Mouse (Mus musculus): Measurements from ENCODE around the gene H13. TPM values are rescaled to one million over a fixed set of nuclear protein-coding genes. Genes with fewer than 3 reads are reported as not detected.

H13 gene
- polyA plus RNA-seq, 1 experiment: 82.8 TPM

DNA sequence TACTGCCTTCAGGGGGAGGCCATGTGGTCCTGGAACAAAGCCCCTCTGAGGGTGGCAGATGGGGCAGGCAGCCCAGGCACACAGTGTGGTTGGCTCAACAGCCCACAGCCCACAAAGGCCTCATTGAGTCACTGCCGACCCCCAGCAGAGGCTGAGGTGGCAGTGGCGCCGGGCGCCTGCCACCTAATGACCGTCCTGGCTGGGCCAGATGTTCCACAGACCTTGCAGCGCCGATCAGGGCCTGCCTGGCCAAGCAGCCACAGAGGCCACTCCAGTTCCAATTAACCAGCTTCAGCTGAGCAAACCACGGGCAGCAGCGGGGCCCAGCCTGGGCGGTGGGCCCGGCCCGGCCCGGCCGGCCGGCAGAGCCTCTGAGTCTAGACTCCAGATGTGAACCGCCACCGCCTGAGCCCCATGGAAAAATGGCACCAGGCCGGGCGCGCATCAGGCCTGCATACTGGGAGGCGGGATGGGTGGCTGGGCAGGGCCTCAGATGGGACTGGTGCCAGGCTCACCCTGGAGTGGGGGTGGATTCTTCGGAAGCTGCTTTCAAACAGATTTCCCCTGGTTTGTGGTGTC lies 36.8 kb downstream of the H13 start:
- H3K4me1 ChIP-seq (ENCODE audit: control insufficient read depth, insufficient read depth, insufficient read length): no peaks in the 10 kb centered on the region
- peak overlapping the region; percentile 39 for H3K27ac ChIP-seq (ENCODE audit: insufficient read depth, low read length)
- WGBS: 94% methylated on average over 22 of the region's 22 CpGs
- no peaks in the 10 kb centered on the region for H3K27me3 ChIP-seq (ENCODE audit: control insufficient read depth, insufficient read depth, low read length)
- TF ChIP-seq POLR2A (IDR thresholded peaks at IDR 0.05; ENCODE audit: low read depth, low read length) (no peak), CTCF (IDR thresholded peaks at IDR 0.05; ENCODE audit: extremely low read depth, insufficient read depth, insufficient read length, insufficient replicate concordance) (no peak)
- peaks cover 52% of the 10 kb centered on the region for H3K36me3 ChIP-seq (ENCODE audit: control insufficient read depth, insufficient read depth, low read length)
- DNase-seq (ENCODE audit: low read depth in 1 of 2, low spot score in 2 of 2): no peak
- no peak overlapping the region for H3K4me3 ChIP-seq (ENCODE audit: extremely low read depth, insufficient read depth, insufficient read length)

- DNase-seq (ENCODE audit: low read depth in 1 of 2, low spot score in 2 of 2): no peak
- H3K27me3 ChIP-seq (ENCODE audit: control insufficient read depth, insufficient read depth, low read length): no peaks in the 10 kb centered on the region
- no peaks in the 10 kb centered on the region for H3K4me1 ChIP-seq (ENCODE audit: control insufficient read depth, insufficient read depth, insufficient read length)
- peak overlapping the region; percentile 14; the same call in 1 of the 2 replicates for H3K4me3 ChIP-seq (ENCODE audit: extremely low read depth, insufficient read depth, insufficient read length)
- H3K36me3 ChIP-seq (ENCODE audit: control insufficient read depth, insufficient read depth, low read length): peaks cover 43% of the 10 kb centered on the region
- WGBS: 84% methylated on average over 7 of the region's 7 CpGs
- peak overlapping the region; percentile 65 for H3K27ac ChIP-seq (ENCODE audit: insufficient read depth, low read length)
- TF ChIP-seq CTCF (IDR thresholded peaks at IDR 0.05; ENCODE audit: extremely low read depth, insufficient read depth, insufficient read length, insufficient replicate concordance): no peak
- no peak for TF ChIP-seq POLR2A (IDR thresholded peaks at IDR 0.05; ENCODE audit: low read depth, low read length)
Observed at GRCm38 (mm10) chr2:152707186-152707585, 37.9 kb downstream of the H13 start.

DNA sequence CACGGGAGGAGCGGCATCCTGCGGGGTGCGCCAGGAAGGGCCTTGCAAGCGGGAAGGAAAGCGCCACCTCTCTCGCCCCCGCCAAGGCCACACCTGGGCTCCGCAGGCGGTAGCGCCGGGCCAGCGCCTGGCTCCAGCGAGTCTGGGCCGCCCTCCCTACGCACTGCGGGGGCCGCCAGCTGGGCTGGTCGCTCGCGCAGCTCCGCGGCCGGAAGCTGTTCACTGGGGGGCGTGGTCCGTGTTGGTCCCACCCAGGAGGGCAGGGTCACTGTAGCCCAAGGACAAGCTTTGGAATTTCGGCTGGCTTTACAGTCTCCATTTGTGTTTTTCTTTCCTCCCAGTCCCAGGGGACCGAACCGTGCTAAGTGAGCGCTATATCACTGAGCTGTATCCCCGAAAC lies 38.4 kb downstream of the H13 start:
- Histone ChIP-seq H3K4me1 (ENCODE audit: control insufficient read depth, insufficient read depth, insufficient read length) (no peaks in the 10 kb centered on the region), H3K27me3 (ENCODE audit: control insufficient read depth, insufficient read depth, low read length) (no peaks in the 10 kb centered on the region), H3K36me3 (ENCODE audit: control insufficient read depth, insufficient read depth, low read length) (peaks cover 41% of the 10 kb centered on the region), H3K4me3 (ENCODE audit: extremely low read depth, insufficient read depth, insufficient read length) (peak overlapping the region; percentile 14; the same call in 1 of the 2 replicates), H3K27ac (ENCODE audit: insufficient read depth, low read length) (peak overlapping the region; percentile 65)
- 91% methylated on average over 31 of the region's 31 CpGs for WGBS
- no peak for TF ChIP-seq POLR2A (IDR thresholded peaks at IDR 0.05; ENCODE audit: low read depth, low read length)
- no peak for TF ChIP-seq CTCF (IDR thresholded peaks at IDR 0.05; ENCODE audit: extremely low read depth, insufficient read depth, insufficient read length, insufficient replicate concordance)
- DNase-seq (ENCODE audit: low read depth in 1 of 2, low spot score in 2 of 2): no peak

GRCm38 (mm10) chr2:152709066-152709465 lies 39.8 kb downstream of the H13 start:
- 69% methylated on average over 5 of the region's 5 CpGs for WGBS

GRCm38 (mm10) chr2:152716241-152716772 lies 47.0 kb downstream of the H13 start:
- Histone ChIP-seq H3K36me3 (ENCODE audit: control insufficient read depth, insufficient read depth, low read length) (no peaks in the 10 kb centered on the region), H3K27ac (ENCODE audit: insufficient read depth, low read length) (no peak overlapping the region), H3K4me1 (ENCODE audit: control insufficient read depth, insufficient read depth, insufficient read length) (no peaks in the 10 kb centered on the region), H3K4me3 (ENCODE audit: extremely low read depth, insufficient read depth, insufficient read length) (no peak overlapping the region), H3K27me3 (ENCODE audit: control insufficient read depth, insufficient read depth, low read length) (no peaks in the 10 kb centered on the region)
- DNase-seq (ENCODE audit: low read depth in 1 of 2, low spot score in 2 of 2): no peak
- TF ChIP-seq CTCF (IDR thresholded peaks at IDR 0.05; ENCODE audit: extremely low read depth, insufficient read depth, insufficient read length, insufficient replicate concordance) (no peak), POLR2A (IDR thresholded peaks at IDR 0.05; ENCODE audit: low read depth, low read length) (no peak)
- 76% methylated on average over 6 of the region's 6 CpGs for WGBS

More at GRCm38 (mm10) chr2:152709066-152709465, 39.8 kb downstream of the H13 start:
- Histone ChIP-seq H3K4me1 (ENCODE audit: control insufficient read depth, insufficient read depth, insufficient read length) (no peaks in the 10 kb centered on the region), H3K4me3 (ENCODE audit: extremely low read depth, insufficient read depth, insufficient read length) (no peak overlapping the region), H3K36me3 (ENCODE audit: control insufficient read depth, insufficient read depth, low read length) (peaks cover 37% of the 10 kb centered on the region), H3K27me3 (ENCODE audit: control insufficient read depth, insufficient read depth, low read length) (no peaks in the 10 kb centered on the region), H3K27ac (ENCODE audit: insufficient read depth, low read length) (no peak overlapping the region)
- TF ChIP-seq POLR2A (IDR thresholded peaks at IDR 0.05; ENCODE audit: low read depth, low read length) (no peak), CTCF (IDR thresholded peaks at IDR 0.05; ENCODE audit: extremely low read depth, insufficient read depth, insufficient read length, insufficient replicate concordance) (no peak)
- DNase-seq (ENCODE audit: low read depth in 1 of 2, low spot score in 2 of 2): no peak

DNA sequence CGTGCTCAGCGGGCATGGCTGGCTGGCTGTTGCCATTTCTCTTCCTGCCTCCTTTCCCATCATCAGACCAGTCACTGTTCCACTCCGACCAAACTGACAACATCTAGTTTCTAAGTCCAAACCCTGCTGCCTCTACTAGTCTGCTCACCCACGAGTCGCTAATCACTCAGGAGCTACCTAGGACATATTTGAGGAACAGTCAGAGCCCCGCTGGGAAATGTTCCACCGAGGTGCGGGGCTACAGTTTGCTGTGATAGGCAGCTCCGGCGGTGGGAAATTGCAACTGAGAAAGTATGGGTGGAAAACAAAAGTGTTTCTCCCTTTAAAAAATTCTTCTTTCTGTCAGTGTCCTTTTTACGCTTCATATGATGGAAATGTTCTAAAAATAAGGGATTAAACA lies 48.4 kb downstream of the H13 start:
- no peaks in the 10 kb centered on the region for H3K4me1 ChIP-seq (ENCODE audit: control insufficient read depth, insufficient read depth, insufficient read length)
- H3K36me3 ChIP-seq (ENCODE audit: control insufficient read depth, insufficient read depth, low read length): no peaks in the 10 kb centered on the region
- no peak for TF ChIP-seq CTCF (IDR thresholded peaks at IDR 0.05; ENCODE audit: extremely low read depth, insufficient read depth, insufficient read length, insufficient replicate concordance)
- TF ChIP-seq POLR2A (IDR thresholded peaks at IDR 0.05; ENCODE audit: low read depth, low read length): no peak
- no peak for DNase-seq (ENCODE audit: low read depth in 1 of 2, low spot score in 2 of 2)
- no peak overlapping the region for H3K27ac ChIP-seq (ENCODE audit: insufficient read depth, low read length)
- H3K4me3 ChIP-seq (ENCODE audit: extremely low read depth, insufficient read depth, insufficient read length): no peak overlapping the region
- WGBS: 89% methylated on average over 11 of the region's 11 CpGs
- no peaks in the 10 kb centered on the region for H3K27me3 ChIP-seq (ENCODE audit: control insufficient read depth, insufficient read depth, low read length)

GRCm38 (mm10) chr2:152718076-152718475 lies 48.8 kb downstream of the H13 start:
- no peak overlapping the region for H3K4me3 ChIP-seq (ENCODE audit: extremely low read depth, insufficient read depth, insufficient read length)
- no peak for DNase-seq (ENCODE audit: low read depth in 1 of 2, low spot score in 2 of 2)
- no peaks in the 10 kb centered on the region for H3K36me3 ChIP-seq (ENCODE audit: control insufficient read depth, insufficient read depth, low read length)
- TF ChIP-seq CTCF (IDR thresholded peaks at IDR 0.05; ENCODE audit: extremely low read depth, insufficient read depth, insufficient read length, insufficient replicate concordance): no peak
- 89% methylated on average over 6 of the region's 6 CpGs for WGBS
- H3K4me1 ChIP-seq (ENCODE audit: control insufficient read depth, insufficient read depth, insufficient read length): no peaks in the 10 kb centered on the region
- no peaks in the 10 kb centered on the region for H3K27me3 ChIP-seq (ENCODE audit: control insufficient read depth, insufficient read depth, low read length)
- no peak overlapping the region for H3K27ac ChIP-seq (ENCODE audit: insufficient read depth, low read length)

Data from spleen, adult 2 months (tissue).